Mouse (Mus musculus) skeletal muscle tissue, adult 2 months (tissue): ENCODE results near the gene Ntrk3.
A peak's percentile ranks its signal among the peaks of the same experiment; 100 is the strongest.

ENCODE experiments used
- DNase-seq: peaks from one replicate; pipeline ENCODE4 v3.0.0-alpha.2; 2012; ENCODE audit warnings: low read depth, low spot score

Ntrk3 gene

GRCm38 (mm10) chr7:78579461-78580234 is 158.2 kb downstream of the Ntrk3 start:
- no peak for DNase-seq

- DNase-seq, result no peak
Measured at GRCm38 (mm10) chr7:78578461-78579359, 159.1 kb downstream of the Ntrk3 start.

- DNase-seq, result no peak
Measured at GRCm38 (mm10) chr7:78578111-78578460, 159.7 kb downstream of the Ntrk3 start.

GRCm38 (mm10) chr7:78577462-78578110 is 160.2 kb downstream of the Ntrk3 start:
- DNase-seq, result no peak

- DNase-seq, result no peak
Measured at GRCm38 (mm10) chr7:78576706-78577461, 160.9 kb downstream of the Ntrk3 start.

- DNase-seq, result no peak
Measured at GRCm38 (mm10) chr7:78576169-78576568, 161.6 kb downstream of the Ntrk3 start.

GRCm38 (mm10) chr7:78575556-78575955 is 162.3 kb downstream of the Ntrk3 start:
- no peak for DNase-seq

GRCm38 (mm10) chr7:78571196-78571595 is 166.6 kb downstream of the Ntrk3 start:
- DNase-seq, result no peak

- no peak for DNase-seq
Measured at GRCm38 (mm10) chr7:78569255-78569618, 168.6 kb downstream of the Ntrk3 start.

- peak; percentile 19 for DNase-seq
Measured at GRCm38 (mm10) chr7:78568411-78569254, 169.2 kb downstream of the Ntrk3 start.

- DNase-seq, result no peak
Measured at GRCm38 (mm10) chr7:78566617-78567016, 171.2 kb downstream of the Ntrk3 start.

GRCm38 (mm10) chr7:78565386-78565785 is 172.4 kb downstream of the Ntrk3 start:
- no peak for DNase-seq

GRCm38 (mm10) chr7:78558503-78558902 is 179.3 kb downstream of the Ntrk3 start:
- no peak for DNase-seq

GRCm38 (mm10) chr7:78555532-78555931 is 182.3 kb downstream of the Ntrk3 start:
- DNase-seq, result no peak

- DNase-seq, result no peak
Measured at GRCm38 (mm10) chr7:78549461-78549860, 188.4 kb downstream of the Ntrk3 start.

- no peak for DNase-seq
Measured at GRCm38 (mm10) chr7:78548721-78549120, 189.1 kb downstream of the Ntrk3 start.

GRCm38 (mm10) chr7:78546551-78546950 is 191.3 kb downstream of the Ntrk3 start:
- no peak for DNase-seq

- DNase-seq, result no peak
Measured at GRCm38 (mm10) chr7:78542468-78542867, 195.3 kb downstream of the Ntrk3 start.

GRCm38 (mm10) chr7:78530286-78530685 is 207.5 kb downstream of the Ntrk3 start:
- DNase-seq, result no peak

GRCm38 (mm10) chr7:78528008-78528407 is 209.8 kb downstream of the Ntrk3 start:
- no peak for DNase-seq

- DNase-seq, result no peak
Measured at GRCm38 (mm10) chr7:78527564-78527963, 210.2 kb downstream of the Ntrk3 start.
